Mouse (Mus musculus) G1E-ER4 (cell line): ENCODE measurements around the gene Defb23. TPM values are rescaled to one million over a fixed set of nuclear protein-coding genes. Genes with fewer than 3 reads are reported as not detected.

Source experiments
- GATA1 ChIP-seq: IDR thresholded peaks from one replicate; pipeline ENCODE4 v1.8.0; 2012; ENCODE audit warnings: low read length, inconsistent platforms
- polyA plus RNA-seq: library from polyadenylated mRNA; stranded (reverse); fragments of >175 nt; gene quantifications from 2 replicates; pipeline ENCODE4 v1.2.3, GENCODE M21; 2012

The Defb23 gene
- polyA plus RNA-seq, 1 experiment = not detected

GRCm38 (mm10) chr2:152447461-152447860, 17.0 kb downstream of the Defb23 start:
- no peak for TF ChIP-seq GATA1

GRCm38 (mm10) chr2:152446642-152447041, 17.8 kb downstream of the Defb23 start:
- TF ChIP-seq GATA1 = no peak

GRCm38 (mm10) chr2:152443281-152443680, 21.1 kb downstream of the Defb23 start:
- no peak for TF ChIP-seq GATA1

GRCm38 (mm10) chr2:152442322-152442721, 22.1 kb downstream of the Defb23 start:
- no peak for TF ChIP-seq GATA1

- TF ChIP-seq GATA1 = no peak
Measured at GRCm38 (mm10) chr2:152439833-152440232, 24.6 kb downstream of the Defb23 start.

- TF ChIP-seq GATA1 = no peak
Measured at GRCm38 (mm10) chr2:152438963-152439362, 25.5 kb downstream of the Defb23 start.

GRCm38 (mm10) chr2:152436983-152437860, 27.2 kb downstream of the Defb23 start:
- no peak for TF ChIP-seq GATA1

- no peak for TF ChIP-seq GATA1
Measured at GRCm38 (mm10) chr2:152436405-152436901, 28.0 kb downstream of the Defb23 start.

GRCm38 (mm10) chr2:152427493-152427892, 36.9 kb downstream of the Defb23 start:
- TF ChIP-seq GATA1 = no peak

GRCm38 (mm10) chr2:152415786-152416185, 48.6 kb downstream of the Defb23 start:
- TF ChIP-seq GATA1 = no peak

- no peak for TF ChIP-seq GATA1
Measured at GRCm38 (mm10) chr2:152415287-152415686, 49.1 kb downstream of the Defb23 start, which contains the start of gene 6820408C15Rik. 6820408C15Rik (plus strand) TSS chr2:152415587.

GRCm38 (mm10) chr2:152414591-152415165, 49.7 kb downstream of the Defb23 start, which contains the start of gene Zcchc3:
Zcchc3 (minus strand) TSS chr2:152415027.
- TF ChIP-seq GATA1 = no peak

- no peak for TF ChIP-seq GATA1
Measured at GRCm38 (mm10) chr2:152413765-152414584, 50.4 kb downstream of the Defb23 start.

- no peak for TF ChIP-seq GATA1
Measured at GRCm38 (mm10) chr2:152413158-152413764, 51.2 kb downstream of the Defb23 start.

- no peak for TF ChIP-seq GATA1
Measured at GRCm38 (mm10) chr2:152412526-152413157, 51.8 kb downstream of the Defb23 start.
